Mouse (Mus musculus) layer of hippocampus, adult 11-12 months (tissue): ENCODE results near the gene Zfp36l3.

Experiments
- DNase-seq: peaks from one replicate; pipeline ENCODE4 v3.0.0; 2022; ENCODE audit warnings: low spot score

Gene Zfp36l3

DNA sequence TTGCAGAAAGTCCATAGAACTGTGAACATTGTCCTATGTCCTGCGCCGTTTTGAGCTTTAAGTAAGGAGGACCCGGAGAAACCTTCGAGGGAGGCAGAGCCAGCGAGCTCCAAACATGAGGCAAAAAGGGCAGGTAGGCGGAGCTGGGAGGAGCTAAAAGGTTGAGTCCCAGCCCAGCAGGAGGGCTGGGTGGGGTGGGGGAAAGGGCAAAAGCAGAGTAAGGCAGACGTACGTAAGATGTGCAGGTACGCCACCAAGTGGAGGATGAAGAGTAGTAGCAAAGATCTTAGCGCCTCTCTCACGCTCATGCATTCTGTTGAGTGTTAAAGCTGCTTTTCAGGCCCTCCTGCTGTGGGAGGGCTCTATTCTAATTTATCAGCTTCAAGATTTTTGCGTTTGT lies at the start of gene Zfp36l3:
Gene Zfp36l3, minus strand, starts transcription at position 119 of the 400 bp plus-strand sequence.
- no peak for DNase-seq

DNA sequence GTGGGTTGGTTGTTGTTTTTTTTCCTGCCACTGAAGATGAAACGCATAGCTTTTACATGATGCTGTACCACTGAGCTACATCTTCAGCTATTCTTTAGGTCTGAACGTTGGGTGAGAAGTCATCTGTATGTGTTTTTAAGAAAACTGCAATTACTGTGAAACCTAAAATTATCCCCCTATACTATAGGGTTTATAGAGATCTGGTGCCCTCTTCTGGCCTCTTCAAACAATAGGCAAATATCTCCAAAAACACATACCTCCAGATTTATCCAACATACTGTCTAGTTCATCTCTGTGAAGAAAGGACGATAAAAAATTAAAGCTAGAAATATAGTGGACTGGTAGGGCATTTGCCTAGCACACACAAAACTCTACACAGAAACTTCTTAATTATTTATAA lies 22.9 kb upstream of the Zfp36l3 start:
- DNase-seq = no peak

DNA sequence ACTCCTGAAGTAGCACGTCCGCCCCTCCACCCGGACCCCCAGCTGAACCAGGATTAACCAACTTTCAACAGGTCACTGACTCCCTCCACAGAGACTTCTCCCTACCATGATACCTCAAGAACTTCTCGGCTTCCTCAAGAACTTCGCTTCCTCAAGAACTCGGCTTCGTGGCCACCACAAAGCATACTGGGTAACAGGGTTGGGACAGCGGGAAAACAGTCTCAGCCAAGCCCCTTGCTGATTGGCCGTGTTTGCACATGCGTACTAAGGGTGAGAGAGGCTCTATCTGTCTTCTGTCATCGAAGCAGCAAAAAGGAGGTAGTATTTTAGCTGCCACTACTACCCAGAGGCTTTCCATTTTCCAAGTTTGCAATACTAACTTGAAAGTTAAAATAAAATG lies 21.3 kb upstream of the Zfp36l3 start, which contains the start of gene Xlr:
Gene Xlr, minus strand, starts transcription at position 188 of the 400 bp plus-strand sequence.
- peak; percentile 7 for DNase-seq

DNA sequence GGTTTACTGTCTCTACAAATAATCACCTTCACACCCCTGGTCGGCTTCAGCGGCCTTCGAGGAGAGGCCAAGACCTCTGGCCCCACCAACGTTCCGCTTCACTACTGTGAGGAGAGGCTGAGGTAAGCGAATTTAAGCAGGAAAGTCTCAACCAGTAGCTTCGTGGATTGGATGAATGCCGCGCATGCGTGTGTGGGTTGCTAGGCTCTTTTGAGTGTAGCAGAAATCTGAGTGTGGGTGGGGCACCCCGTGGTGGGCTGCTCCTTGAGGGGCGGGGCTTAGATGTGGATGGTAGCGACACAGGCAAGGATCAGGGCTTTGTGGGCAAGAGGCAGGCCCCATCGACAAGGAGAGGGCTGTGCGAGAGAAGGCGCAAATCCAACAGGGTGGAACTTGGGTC lies 18.5 kb downstream of the Zfp36l3 start, which contains the start of gene 1700013H16Rik:
Gene 1700013H16Rik, minus strand, starts transcription at position 96 of the 400 bp plus-strand sequence.
- no peak for DNase-seq

DNA sequence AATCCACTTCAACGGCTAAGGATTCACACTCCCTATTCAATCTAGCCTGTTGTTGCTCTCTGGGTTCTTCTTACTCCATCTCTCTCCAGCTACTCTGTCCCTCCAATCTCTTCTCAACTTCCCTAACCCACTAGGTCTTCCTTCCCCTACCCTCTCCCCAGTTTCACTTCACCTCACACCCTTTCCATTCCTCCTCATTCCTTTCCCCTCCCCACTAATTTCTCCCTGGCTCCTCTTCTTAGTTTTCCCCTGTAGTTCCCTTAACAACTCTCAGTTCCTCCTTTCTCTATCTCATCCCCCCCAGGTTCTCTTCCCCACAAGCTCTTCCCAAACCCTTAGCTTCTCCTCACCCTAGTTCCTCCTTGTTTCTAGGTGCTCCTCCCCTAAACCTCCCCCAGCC lies 23.3 kb downstream of the Zfp36l3 start:
- no peak for DNase-seq

DNA sequence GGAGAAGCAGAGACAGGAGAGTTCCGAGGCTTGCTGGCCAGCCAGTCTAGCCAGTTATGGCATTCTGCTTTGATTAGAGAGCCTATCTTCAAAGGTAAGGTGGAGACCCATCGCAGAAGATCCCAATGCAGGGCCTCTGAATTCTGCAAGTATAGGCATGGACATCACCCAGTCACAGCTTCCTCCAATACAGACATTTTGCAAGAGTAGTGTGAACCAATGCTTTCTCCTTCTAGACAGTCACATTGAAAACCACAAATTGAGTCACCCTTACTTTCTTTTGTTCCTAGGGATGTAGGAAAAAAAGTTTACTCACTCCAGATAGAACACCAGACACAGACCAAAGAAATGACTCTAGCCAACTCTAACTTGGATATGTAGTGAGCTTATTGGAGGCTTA lies 47.2 kb downstream of the Zfp36l3 start:
- DNase-seq = no peak

DNA sequence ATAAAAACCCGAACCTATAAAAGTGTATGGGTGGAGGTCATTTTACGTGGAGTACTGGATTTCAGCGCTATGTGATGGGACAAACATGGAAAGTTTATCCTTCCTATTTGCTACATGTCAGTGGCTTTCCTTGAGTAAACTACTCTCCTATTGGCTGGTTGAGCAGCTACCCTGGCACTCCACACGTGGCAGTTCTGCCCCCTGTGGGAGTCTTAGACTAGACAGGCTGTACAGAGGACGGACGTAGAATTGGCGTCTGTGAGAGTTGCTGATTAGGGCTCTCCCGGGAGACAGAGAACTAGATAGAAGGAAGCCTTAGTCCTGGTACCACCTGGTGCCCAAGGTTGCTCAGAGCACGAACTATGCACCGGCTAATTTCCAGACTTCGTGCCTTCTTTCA lies 51.6 kb downstream of the Zfp36l3 start, which contains the start of gene 4930502E18Rik:
Gene 4930502E18Rik, plus strand, starts transcription at position 231 of the 400 bp plus-strand sequence.
- no peak for DNase-seq
